Mouse (Mus musculus): Measurements from ENCODE around the gene Luzp1. TPM values are rescaled to one million over a fixed set of nuclear protein-coding genes. Genes with fewer than 3 reads are reported as not detected.
A peak's percentile ranks its signal among the peaks of the same experiment; 100 is the strongest.

Luzp1 gene
- polyA plus RNA-seq, 1 experiment from 2014 or later = 115 TPM

DNA sequence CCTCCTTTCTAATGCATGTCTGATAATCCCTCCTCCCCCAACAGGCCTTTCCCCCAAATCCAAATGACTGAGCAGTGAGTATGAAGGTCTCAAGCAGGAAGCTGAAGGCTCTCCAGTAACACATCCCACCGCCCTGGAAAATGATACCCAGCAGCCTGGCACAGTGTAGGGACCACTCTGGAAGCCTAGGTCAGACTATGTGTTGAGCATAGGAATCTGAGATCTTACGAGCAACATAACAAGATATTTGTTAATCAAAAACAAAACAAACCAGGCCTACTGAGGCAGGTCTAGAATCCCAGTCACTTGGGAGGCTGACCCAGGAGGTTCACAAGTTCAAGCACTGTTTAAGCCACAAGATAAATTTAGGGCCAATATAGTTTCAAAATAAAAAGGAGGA lies 131.0 kb downstream of the Luzp1 start:
- H3K9me3 ChIP-seq = no peaks in the 10 kb centered on the region
- H3K27me3 ChIP-seq (replicated peaks) = no peaks in the 10 kb centered on the region
- no peak overlapping the region for H3K9ac ChIP-seq
- peak overlapping the region; percentile 58 for H3K4me2 ChIP-seq (replicated peaks)
- no peaks in the 10 kb centered on the region for H3K36me3 ChIP-seq
- H3K4me3 ChIP-seq (replicated peaks) = peak overlapping the region; percentile 99; the same call in 1 of the 2 replicates
- WGBS = 82% methylated on average over 2 of the region's 2 CpGs
- no peak for ATAC-seq
- no peak overlapping the region for H3K27ac ChIP-seq
- H3K4me1 ChIP-seq (replicated peaks) = peaks cover 9% of the 10 kb centered on the region; the same call in 1 of the 2 replicates

DNA sequence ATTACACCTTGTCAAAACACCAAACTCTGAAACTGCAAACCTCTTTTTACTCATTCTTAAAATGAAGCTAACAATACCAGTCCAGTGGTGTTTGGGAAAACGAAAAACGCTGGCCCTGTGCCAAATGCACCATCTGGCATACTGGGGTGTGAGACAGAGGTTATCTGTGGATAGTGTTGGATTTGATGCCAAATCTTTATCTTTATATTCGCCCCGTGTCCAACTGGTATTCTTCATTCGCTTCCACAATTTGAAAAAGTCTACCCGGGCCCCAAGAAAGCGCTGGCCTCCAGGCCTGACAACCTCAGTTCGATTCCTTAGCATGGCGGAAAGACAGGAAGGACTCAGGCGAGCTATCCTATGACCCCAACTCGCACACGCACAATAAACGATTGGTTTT lies 131.9 kb downstream of the Luzp1 start:
- peaks cover 6% of the 10 kb centered on the region; the same call in 1 of the 2 replicates for H3K4me1 ChIP-seq (replicated peaks)
- no peak for ATAC-seq
- peak overlapping the region; percentile 99 for H3K4me3 ChIP-seq (replicated peaks)
- no peaks in the 10 kb centered on the region for H3K27me3 ChIP-seq (replicated peaks)
- H3K9me3 ChIP-seq = no peaks in the 10 kb centered on the region
- H3K36me3 ChIP-seq = no peaks in the 10 kb centered on the region
- peak overlapping the region; percentile 58 for H3K4me2 ChIP-seq (replicated peaks)
- peak overlapping the region; percentile 89 for H3K27ac ChIP-seq
- 1% methylated on average over 13 of the region's 13 CpGs for WGBS
- H3K9ac ChIP-seq = peak overlapping the region; percentile 99

DNA sequence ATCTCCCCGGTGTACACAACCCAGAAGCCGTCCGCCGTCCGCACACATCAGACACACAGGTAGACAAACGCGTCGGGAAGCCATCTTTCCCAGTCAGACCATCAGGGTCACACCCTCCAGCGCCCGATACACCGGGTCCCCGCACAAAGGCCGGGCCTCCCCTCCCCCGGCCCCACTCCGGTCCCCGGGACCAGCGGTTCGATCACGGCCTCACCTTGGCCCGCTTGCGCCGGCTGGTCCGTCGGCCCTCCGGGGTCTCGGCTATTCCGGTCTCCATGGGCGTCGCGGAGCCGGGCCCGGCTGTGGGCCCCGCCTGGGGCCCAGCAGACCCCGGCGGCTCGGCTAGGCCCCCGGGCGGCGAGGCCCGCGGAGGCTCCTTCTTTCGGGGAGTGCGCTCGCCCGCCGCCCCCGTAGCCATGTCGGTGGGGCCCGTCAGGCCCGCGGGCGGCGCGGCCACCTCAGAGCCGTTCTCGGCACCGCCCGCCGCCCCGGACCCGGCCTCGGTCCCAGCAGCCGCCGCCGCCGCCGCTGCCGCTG lies 132.5 kb downstream of the Luzp1 start:
- Histone ChIP-seq H3K36me3 (no peaks in the 10 kb centered on the region), H3K4me3 (replicated peaks) (peak overlapping the region; percentile 99), H3K27ac (peak overlapping the region; percentile 89), H3K27me3 (replicated peaks) (no peaks in the 10 kb centered on the region), H3K4me1 (replicated peaks) (peaks cover 6% of the 10 kb centered on the region; the same call in 1 of the 2 replicates), H3K4me2 (replicated peaks) (peak overlapping the region; percentile 58), H3K9me3 (no peaks in the 10 kb centered on the region), H3K9ac (peak overlapping the region; percentile 99)
- ATAC-seq = peak; percentile 69
- WGBS = under 1% methylated on average over 55 of the region's 68 CpGs

DNA sequence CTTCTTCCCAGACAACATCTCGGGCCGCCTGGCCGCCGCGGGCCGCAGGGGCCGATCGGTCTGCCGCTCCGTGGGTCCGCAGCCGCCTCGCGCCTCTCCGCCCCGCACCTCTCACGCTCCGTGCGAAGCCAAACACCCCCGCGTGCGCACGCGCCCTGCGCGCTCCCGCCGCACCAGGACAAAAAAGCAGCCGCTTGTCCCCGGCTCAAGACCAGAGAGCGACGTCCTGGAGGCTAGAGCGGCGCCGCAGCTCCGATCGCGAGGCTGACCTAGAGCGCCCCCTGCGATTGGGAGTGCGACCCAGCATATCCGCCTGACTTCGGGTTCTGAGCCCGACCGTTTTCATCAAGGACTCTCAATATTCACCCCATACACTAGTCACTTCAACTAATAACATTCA lies 133.0 kb downstream of the Luzp1 start, which contains the start of gene Kdm1a:
TSS of gene Kdm1a (minus strand) at position 156 of the 400 bp plus-strand sequence.
- Histone ChIP-seq H3K4me3 (replicated peaks) (peak within 1 kb of the TSS; percentile 99), H3K4me1 (replicated peaks) (peaks cover 6% of the 10 kb centered on the region; the same call in 1 of the 2 replicates), H3K27ac (peak within 1 kb of the TSS; percentile 89), H3K9me3 (no peaks in the 10 kb centered on the region), H3K4me2 (replicated peaks) (peak within 1 kb of the TSS; percentile 58), H3K27me3 (replicated peaks) (no peaks in the 10 kb centered on the region), H3K36me3 (no peaks in the 10 kb centered on the region), H3K9ac (peak within 1 kb of the TSS; percentile 99)
- peak; percentile 91 for ATAC-seq
- WGBS = under 1% methylated on average over 32 of the region's 45 CpGs

Other genes with a start within 250 kb of the Luzp1 start
- gene Tcea3, start 222.0 kb upstream of the Luzp1 start, polyA plus RNA-seq (2015; fragmentation: Nextera tagmentation; extraction: Ambion mirVana) = 18.3 and 19.0 TPM in 2 replicates
- gene Zfp46, start 185.1 kb upstream of the Luzp1 start, polyA plus RNA-seq (2015; fragmentation: Nextera tagmentation; extraction: Ambion mirVana) = 16.0 and 16.8 TPM in 2 replicates
- gene Hnrnpr, start 158.8 kb upstream of the Luzp1 start, polyA plus RNA-seq (2015; fragmentation: Nextera tagmentation; extraction: Ambion mirVana) = 128 and 129 TPM in 2 replicates
- 0.11 and 0.28 TPM in 2 replicates for gene Htr1d, start 46.2 kb upstream of the Luzp1 start, polyA plus RNA-seq (2015; fragmentation: Nextera tagmentation; extraction: Ambion mirVana)
- 0.43 and 0.50 TPM in 2 replicates for gene 6030445D17Rik, start 7.5 kb upstream of the Luzp1 start, polyA plus RNA-seq (2015; fragmentation: Nextera tagmentation; extraction: Ambion mirVana)
- gene Kdm1a, start 133.0 kb downstream of the Luzp1 start, polyA plus RNA-seq (2015; fragmentation: Nextera tagmentation; extraction: Ambion mirVana) = 29.6 and 31.4 TPM in 2 replicates
- gene Tex46, start 140.7 kb downstream of the Luzp1 start, polyA plus RNA-seq (2015; fragmentation: Nextera tagmentation; extraction: Ambion mirVana) = not detected in 2 replicates
- not detected in 2 replicates for gene Lactbl1, start 152.9 kb downstream of the Luzp1 start, polyA plus RNA-seq (2015; fragmentation: Nextera tagmentation; extraction: Ambion mirVana)